Mouse (Mus musculus) WW6 (cell line): Measurements from ENCODE around the gene Olfml3.
A peak's percentile ranks its signal among the peaks of the same experiment; 100 is the strongest.

Experiments
- DNase-seq: peaks from one replicate; pipeline ENCODE4 v3.0.0-alpha.2; 2013; ENCODE audit warnings: low read depth, low spot score

Gene Olfml3

DNA sequence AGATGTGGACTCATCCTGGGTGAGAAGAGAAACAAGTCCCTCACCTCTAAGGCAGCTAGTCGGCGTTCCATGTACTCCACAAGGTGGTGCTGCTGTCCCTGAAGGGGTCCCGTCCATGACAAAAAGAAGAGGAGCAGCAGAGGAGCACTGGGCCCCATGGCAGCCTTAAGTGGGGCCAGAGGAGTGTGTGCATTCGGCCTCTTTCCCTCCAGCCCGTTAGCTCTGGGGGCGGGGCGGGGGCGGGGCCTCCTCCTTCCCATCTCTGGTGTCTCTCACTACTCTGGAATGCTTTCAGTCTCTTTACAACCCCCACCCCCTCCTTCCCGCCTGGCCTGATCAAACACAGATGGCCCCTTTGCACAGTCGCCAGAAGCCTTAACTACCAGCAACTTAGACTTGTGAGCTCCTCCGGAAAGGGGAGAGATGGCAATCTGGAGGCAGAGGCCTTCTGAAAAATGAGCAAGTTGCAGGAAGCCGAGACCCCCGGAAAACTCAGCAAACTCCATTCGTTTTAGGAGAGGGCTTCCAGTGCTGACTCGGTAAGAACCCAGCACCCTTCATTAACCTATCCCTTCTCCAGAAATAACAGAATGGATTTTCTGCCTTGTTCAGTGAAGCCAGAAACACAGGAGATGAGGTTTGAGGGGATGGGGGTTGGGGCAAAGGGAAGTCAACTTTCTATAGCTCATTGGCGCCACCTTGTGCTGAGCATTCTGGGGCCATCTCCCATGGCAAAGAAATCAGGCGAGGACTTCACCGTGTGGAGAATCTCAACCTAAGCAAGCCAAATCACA is at the start of gene Olfml3:
TSS of gene Olfml3 (minus strand) at position 224 of the 794 bp plus-strand sequence.
- DNase-seq, result peak; percentile 47

DNA sequence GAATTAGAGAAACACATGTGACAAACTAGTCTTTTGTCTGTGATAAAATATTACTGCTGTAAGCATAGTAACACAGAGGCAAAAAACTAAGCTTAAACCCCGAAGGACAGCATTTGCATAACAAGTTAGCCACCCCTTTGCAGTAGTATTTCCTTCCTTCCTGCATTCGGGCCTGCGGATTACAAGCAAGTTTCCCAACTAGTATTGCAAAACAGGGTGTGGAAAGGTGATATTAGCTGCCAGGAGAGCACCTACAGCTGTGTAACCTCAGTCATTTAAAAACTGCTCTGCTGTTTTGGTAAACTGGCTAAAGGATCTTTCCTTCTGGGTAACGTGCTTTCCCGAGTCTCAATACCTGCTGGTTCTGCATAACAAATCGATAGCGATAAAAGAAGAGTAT is 49.4 kb upstream of the Olfml3 start:
- no peak for DNase-seq

DNA sequence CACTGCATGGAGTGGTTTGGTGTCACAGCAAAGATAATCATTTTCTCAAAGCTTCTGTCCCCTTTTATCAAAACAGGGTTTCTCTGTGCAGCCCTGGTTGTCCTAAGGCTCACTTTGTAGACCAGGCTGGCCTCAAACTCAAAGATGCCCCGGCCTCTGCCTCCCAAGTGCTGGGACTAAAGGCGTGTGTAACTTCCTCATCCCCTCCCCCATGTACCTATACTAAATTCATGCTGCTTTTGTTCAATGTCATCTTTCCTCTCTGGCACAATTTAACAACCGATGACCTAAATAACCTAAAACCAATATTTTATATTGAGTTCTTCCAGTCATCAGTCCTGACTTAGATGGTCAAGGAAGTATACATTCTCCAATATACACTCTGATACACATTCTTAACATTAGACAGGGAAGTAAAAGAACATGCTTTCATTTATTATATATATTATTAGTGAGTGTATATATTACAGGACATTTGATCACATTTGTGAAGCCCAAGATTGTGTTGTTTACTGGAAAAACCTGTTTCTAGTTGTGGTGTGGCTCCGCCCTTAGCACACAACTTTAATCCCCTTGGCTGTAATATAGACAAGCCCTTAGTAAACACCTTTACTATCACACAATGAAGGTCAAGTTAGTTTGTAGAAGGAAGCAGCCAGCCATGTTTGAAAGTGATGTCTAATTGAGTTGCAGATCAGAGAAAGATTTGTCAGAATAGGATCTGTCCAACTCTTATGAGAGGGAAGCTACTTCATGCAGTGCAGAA is 45.2 kb upstream of the Olfml3 start:
- no peak for DNase-seq

DNA sequence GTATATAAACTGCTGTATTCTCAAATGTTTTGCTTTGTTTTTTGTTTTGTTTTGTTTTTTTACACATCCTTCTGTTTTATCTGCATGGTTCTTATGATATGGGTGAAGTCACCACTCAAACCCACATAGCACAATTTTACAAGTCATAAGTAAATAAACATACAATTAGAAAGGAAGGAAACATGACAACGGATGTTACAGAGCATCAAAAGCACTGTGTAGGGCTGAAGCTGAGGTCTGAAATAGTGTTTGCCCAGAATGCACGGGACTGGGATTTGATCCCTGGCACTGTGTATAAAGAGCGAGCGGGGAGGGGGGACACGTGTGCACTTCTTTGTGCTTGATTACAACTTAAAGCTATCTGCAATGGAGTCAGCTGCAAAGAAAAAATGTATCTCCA is 43.0 kb upstream of the Olfml3 start:
- DNase-seq, result no peak

DNA sequence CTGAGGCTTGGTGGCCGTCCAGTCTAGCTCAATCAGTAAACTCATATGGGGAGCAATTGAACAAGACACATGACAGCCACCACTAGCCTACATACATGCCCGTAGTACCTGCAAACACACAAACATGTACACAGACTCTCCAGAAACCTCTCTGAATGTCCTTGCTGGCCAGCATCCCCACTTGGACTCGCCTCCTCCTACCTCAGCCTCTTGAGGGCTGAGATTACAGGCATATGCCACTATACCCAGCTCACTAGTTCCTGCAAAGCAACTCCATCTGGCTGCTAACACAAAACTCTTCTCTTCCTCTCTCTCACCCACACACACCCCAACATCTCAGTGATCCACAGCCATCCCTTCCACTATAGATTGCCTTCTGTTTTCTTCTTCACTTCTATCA is 42.5 kb upstream of the Olfml3 start:
- DNase-seq, result no peak

DNA sequence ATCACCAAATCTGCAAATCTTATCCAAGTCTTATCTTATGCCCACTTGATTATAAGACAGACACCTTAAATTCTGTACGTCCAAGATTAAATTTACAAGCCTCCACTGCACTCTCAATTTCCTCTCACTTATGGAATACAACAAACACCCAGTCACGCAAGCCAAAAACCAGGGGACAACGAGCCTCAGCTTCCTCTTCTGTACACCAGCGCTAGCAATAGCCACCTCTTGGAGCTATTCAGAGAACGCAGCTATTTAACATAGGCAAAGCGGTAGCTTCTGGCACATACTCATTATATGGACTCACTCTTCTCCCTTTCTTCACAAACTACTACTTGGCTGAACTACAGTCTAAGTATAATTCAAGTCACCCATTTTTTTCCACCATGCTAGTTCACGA is 41.4 kb upstream of the Olfml3 start:
- DNase-seq, result no peak

DNA sequence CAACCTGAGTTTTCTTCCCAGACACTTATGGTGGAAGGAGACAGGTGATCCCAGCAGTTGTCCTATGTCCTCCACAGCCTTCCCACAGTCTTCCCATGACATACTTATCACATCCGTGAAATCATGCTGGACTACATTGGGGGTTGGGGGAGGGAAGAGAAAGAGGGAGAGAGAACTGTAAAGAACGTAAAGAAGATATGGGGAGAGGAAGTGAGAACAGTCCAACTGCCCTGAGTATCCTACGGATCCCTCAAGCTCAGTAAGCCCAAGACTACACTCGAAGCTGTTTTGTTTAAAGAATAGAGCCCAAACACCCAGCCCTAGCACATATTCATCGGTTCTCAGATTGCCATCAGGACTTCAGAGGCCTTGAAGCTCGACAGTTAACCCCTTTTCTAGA is 40.9 kb upstream of the Olfml3 start:
- DNase-seq, result no peak

DNA sequence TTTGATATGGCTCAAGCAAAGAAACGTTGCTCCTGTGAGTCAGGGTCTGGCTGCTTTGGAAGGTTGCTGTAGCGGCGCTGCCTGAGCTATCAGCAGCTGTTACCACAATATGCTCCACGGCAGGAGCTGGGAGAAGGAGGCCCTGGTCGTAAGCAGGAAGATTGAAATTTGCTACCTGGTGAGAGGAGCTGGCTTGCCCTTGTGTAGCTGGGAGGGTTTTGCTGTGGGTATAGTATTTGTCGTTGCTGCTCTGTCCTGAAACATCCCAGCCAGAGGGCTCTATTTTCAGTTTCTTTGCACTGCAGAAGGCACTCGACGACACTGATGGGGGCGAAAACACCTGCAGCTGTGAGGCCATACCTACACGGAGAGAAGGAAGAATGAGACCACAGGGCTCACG is 40.1 kb upstream of the Olfml3 start:
- no peak for DNase-seq

DNA sequence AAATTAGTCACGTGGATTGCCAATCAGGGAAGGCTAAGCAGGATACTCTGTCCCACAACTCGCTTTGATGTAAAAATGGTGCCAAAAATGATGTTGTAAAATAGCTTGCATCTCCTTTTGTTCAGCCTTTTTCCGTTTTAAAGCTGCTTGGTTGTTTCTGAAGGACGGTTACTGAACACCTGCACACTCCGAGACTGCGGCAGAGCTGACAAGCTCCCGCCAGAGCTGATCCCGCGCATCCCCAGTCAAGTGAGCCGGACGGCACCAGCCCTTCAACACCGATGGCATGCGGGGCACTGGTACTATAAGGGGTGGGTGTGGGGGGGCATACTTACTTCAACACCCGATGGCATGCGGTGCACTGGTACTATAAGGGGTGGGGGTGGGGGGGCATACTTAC is 36.2 kb upstream of the Olfml3 start:
- no peak for DNase-seq

DNA sequence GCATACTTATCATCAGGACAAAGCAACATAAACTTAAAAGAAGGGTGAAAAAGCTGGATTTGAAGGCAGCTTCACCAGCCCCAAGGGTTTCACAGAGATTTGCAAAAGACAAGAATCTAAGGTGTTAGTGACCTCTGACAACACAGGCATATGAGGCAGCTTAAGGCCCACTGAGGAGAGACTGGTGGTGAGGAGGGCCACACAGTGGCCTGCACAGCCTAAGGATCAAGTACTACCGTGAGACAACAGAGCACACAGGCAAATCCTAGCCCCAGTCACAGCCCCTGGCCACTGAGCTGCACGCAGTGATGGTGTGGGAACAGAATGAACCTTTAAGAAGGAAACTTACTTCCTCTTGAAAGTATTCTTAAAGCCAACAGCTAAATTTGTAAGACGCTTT is 35.7 kb upstream of the Olfml3 start:
- no peak for DNase-seq

DNA sequence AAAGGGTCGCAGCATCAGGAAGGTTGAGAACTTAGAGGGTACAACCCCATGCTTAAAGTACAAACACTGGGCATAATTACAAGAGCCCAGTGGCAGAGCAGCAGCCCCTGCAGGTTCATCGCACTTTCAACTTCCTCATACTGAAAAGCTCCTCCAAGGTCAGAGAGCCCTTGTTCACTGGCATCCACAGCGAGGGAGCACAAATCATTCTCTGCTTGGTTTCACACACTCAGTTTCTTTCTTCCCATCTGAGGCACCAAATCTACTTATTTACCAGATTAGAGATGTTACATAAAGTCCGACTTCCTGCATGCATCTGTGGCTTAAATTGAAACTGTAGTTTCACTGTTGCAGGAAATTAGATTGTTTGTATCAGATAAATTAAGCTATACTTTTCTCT is 35.0 kb upstream of the Olfml3 start:
- DNase-seq, result no peak

DNA sequence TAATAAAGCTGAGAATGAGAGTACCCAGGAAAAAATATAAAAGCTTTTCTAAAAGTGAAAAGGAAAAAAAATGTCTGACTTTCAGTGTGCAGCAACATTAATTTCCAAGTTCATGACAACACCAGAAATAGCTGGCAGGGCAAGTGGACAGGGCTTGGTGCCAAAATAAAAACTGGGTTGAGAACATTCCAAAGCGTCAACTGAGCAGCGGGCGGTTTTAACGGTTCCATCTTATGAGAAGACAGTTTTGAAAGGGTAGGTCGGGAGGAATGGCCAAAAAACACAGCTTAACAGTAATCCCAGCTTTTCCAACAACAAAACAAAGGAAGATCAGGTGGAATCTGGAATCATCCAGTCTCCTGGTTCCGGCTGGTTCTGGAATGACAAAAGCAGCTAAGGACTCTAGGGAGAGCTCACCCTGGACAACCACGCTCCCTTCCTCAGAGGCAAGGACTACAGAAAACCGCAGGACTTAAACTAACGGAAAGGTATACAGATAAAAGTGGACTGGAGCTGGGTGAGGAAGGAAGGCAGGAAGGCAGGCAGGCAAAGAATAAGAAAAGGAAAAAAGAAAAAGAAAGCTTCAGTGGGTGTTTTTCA is 33.8 kb upstream of the Olfml3 start:
- no peak for DNase-seq

DNA sequence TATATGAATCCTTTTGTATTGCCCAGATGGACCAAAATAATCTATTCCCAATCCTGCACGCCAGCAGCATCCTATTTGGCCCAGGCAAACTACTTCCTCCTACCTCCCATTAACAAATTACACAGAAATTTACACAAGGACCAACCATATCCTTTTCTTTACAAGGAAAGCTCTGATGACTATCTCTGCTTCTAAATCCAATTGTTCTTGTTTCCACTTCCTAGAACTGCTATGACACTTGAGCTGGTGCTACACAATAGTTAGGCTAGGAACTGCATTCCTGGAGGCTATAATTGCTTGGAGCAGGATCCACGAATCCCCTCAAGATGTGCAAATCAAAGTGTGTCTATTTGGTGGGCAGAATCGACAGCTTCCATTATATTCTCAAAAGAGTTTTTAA is 29.0 kb upstream of the Olfml3 start:
- no peak for DNase-seq

DNA sequence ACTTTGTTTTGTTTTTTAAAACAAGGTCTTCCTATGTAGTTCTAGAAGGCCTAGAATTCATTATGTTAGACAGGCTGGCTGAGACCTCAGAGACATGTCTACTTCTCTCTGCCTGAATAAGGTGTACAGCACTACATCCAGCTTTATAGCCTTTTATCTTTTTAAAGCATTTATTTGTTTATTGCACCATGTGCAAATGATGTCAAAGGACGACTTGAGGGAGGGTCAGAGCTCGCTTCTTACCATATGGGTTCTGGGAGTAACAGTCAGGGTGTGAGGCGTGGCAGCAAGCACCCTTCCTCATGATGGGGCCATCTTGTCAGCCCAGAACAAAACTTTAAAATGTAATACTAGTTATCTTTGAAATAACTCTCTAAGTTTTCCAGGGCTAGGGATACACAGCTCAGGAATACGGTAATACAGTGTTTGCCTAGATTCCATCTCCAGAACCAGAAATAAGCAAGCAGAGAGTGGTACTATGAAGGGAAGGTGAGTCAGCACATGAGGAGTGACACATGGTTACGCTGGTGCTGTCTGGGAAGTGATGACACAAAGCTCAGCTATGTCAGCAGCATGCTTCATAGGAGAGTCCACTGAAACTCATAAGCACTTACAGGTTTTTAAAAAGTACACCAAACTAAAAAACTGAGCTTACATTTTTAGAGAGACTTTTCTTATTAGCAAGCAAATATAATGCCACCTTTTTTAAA is 21.6 kb upstream of the Olfml3 start:
- no peak for DNase-seq

DNA sequence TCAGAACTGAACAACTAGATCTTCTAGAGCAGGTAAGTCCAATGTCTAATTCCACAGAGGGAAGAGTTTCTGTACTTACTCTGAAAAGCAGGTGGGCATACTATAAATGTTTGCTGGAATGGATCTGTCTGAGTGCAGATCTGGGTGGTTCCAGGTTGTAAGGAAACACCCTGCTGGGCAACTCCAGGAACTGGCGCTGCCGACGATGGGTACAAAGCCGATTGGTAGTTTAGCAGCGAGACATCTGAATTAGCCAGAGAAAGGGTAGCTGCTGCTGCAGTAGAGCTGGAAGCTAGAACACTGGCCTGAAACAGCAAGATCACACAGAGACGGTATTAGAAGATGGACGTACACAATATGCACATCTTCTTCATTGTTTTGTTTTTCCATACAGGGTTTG is 20.7 kb upstream of the Olfml3 start:
- DNase-seq, result no peak

DNA sequence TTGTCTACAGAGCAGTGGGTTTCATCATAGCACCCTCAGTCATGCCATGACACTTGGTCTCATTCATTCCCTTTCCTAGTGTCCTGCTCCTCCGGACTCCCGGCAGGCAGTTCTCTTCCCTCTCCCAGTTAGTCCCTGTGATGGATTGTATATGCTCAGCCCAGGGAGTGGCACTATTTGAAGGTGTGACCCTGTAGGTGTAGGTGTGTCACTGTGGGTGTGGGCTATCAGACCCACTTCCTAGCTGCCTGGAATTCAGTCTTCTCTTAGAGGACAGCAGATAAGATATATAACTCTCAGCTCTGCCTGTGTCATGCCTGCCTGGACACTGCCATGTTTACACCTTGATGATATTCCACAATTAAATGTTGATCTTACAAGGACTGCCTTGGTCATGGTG is 19.1 kb upstream of the Olfml3 start:
- no peak for DNase-seq

DNA sequence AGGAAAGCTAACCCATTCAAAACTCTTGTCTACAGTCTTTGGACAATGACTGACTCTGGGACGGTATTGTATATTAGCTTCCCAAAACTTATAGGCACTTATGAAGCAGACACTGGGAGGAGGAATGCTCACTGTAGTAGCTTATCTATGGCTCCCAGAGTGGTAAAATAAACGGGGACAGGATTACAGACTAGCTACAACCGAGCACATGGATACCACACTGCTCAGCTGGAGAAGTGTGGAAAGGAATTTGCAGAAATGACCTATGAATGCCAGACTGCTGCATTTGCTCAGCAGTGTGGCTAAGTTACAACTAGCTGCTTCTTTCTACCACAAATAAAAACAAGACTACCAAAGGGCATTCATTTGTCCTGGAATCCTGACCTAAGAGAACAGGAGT is 17.6 kb upstream of the Olfml3 start:
- DNase-seq, result no peak

DNA sequence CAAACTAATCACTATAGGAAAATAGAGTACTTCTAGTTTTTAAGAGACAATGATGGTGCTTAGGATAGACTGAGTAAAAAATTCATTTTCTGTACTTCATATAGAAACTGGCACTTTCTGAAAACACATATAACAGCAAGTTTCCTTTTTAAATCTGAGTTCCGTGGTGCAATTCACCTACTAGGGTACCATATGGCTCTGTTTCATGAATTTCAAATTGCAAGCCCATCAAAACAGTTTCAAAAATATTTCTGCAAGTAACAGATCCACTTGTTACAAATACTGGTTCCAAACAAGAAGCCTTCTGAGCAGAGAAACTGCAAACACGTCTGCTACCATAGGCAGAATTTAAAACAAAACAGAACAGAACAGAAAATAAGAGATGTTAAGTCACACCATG is 13.8 kb upstream of the Olfml3 start:
- no peak for DNase-seq

DNA sequence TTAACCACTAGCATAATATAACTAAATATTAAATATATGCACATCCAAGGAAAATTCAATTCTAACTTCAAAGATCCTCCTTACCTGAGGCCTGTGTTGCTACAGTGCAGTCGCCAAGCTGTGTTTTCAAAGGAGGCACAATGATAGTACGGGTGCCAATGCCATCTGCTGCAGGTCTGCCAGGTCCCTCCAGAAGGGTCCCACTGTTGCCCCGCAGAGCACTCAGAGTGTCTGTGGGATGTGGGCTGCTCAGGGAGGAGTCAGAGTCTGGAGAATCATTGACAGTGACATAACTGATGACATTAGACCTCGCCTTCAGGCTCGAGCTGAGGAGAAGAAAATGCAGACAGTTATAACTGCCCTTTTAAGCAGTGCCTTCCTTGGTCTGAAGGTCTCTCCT is 8.9 kb upstream of the Olfml3 start:
- no peak for DNase-seq

DNA sequence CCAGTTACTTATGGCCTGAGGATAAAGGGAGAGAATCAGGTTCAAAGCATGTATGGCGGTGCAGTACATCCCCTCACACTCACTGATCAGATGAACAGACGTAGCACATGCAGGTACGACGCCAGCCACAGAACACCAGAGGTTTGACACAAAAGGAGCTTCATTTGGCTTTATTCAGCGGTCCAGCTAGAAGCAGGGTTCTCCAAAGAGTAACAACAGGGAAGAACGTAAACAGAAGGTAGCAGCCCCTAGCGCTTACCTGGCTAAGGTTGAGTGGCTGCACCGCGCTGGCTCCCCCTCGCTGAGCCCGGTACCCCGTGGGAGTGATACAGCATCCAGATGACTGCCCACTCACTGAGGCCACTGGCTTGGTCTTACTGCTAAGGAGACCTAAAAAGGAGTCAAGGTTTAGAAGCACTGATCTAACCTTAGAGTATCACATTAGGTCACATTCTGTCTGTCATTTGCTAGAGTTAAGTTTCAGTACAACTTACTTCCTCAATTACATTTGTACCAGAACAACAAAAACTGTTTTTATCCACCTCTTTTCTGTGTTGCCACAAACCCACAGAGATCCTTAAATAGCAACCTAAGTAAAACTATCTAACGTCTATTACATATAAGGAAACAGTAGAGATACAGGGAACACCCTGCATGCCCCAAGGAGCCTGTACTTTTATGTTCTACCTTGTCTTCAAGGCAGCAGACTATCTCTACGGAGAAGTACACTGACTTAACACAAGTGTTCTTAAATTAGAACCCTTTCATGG is 7.4 kb upstream of the Olfml3 start:
- DNase-seq, result no peak

DNA sequence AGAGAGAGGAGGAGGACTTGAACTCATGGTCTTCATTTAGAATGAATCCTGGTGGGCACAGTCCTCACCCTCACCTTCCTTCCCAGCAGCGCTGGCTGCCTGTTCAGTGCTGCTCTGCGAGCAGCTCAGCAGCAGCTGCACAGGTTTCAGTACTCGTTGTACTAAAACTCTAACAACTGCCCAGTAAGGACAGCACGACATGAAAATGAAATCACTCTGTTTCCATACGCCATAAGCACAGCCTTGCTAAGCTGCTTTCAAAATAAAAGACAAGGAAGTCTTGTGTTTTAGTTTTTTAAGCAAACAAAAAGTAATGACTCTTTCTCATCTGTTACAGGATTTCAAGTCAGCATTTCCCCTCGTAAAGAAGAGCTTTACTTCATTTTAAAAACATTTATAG is 5.4 kb upstream of the Olfml3 start:
- no peak for DNase-seq

DNA sequence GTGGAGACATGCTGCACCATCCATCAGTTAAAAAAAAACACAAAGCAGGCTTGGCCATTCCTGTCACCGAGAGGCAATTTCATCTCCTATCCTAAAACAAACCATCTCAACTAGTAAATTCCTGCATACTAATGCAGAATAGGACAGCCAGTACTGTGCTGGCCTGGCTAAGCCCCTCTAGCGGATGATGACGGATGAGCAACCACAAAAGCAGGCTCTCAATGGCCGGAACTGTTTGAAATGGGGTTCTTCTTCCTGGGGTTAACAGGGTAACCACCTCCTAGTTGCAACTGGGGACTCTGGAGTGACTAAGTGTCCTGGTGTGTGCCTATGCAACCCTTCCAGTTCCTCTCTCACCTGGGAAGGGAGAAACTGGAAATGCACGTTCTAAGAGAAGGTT is 2.5 kb upstream of the Olfml3 start:
- no peak for DNase-seq
